8 mouse cellular contexts compared by ENCODE assay signal in the genomic region with DNA sequence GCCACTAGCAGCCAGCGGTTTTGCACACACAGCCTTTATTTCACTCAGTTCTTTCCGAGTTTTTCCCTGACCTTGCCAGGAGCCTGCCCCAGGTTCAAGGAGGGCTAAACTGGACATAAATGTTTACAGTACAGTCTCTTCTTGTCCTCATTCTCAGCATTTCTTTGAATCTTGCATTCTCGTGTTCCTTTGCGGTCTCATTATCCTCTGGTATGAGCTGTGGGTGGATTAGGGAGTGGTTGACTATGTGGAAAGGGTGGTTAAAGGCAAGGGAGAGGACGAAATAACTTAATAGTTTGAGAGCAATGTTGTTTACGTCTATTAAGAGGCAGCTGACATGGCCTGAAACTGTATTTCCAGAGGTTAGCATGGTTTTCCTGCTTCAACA. TPM values are rescaled to one million over a fixed set of nuclear protein-coding genes. Genes with fewer than 3 reads are reported as not detected.
DNase-seq lines count a peak whose midpoint lies in the region; ATAC-seq and TF ChIP-seq lines count a peak whose summit lies in the region.

No protein-coding gene starts in this region.

- H3K9ac ChIP-seq in kidney, embryonic 15.5 days = peak overlapping the region; percentile 71
- peak overlapping the region; percentile 69 for H3K9ac ChIP-seq in intestine, embryonic 14.5 days (ENCODE audit: low read length)
- H3K9ac ChIP-seq in midbrain, postnatal 0 days (replicated peaks; ENCODE audit: low read length, poor library complexity, severe bottlenecking) = peak overlapping the region; percentile 65

- no peaks in the 10 kb centered on the region for H3K27me3 ChIP-seq in kidney, embryonic 15.5 days
- no peaks in the 10 kb centered on the region for H3K27me3 ChIP-seq in intestine, embryonic 14.5 days (replicated peaks; ENCODE audit: control insufficient read depth, insufficient read depth, low read length)
- no peaks in the 10 kb centered on the region for H3K27me3 ChIP-seq in midbrain, postnatal 0 days (ENCODE audit: insufficient read depth, low read length)

- under 1% methylated on average over 6 of the region's 6 CpGs for WGBS in kidney, embryonic 15.5 days
- WGBS in intestine, embryonic 14.5 days = under 1% methylated on average over 6 of the region's 6 CpGs
- WGBS in midbrain, postnatal 0 days = under 1% methylated on average over 6 of the region's 6 CpGs

- DNase-seq in kidney, adult 8-10 months = no peak
- no peak for DNase-seq in intestine, embryonic 14.5 days (ENCODE audit: low spot score)
- no peak for DNase-seq in midbrain, postnatal 0 days (ENCODE audit: low spot score)
- no peak for DNase-seq in cerebellum, adult 11 months
- DNase-seq in cerebellum, postnatal 4 days (ENCODE audit: low spot score in 2 of 2) = no peak

- H3K4me2 ChIP-seq in kidney, embryonic 15.5 days = peak overlapping the region; percentile 85
- peak overlapping the region; percentile 72 for H3K4me2 ChIP-seq in intestine, embryonic 14.5 days (ENCODE audit: low read length)
- H3K4me2 ChIP-seq in midbrain, postnatal 0 days (ENCODE audit: low read depth, low read length, poor library complexity, severe bottlenecking) = peak overlapping the region; percentile 65

- H3K27ac ChIP-seq in kidney, embryonic 15.5 days = peak overlapping the region; percentile 96
- H3K27ac ChIP-seq in cortical plate, adult 2 months (ENCODE audit: insufficient read depth, low read length) = peak overlapping the region; percentile 17; the same call in 1 of the 2 replicates
- H3K27ac ChIP-seq in intestine, embryonic 14.5 days (ENCODE audit: low read depth) = peak overlapping the region; percentile 88
- peak overlapping the region; percentile 80 for H3K27ac ChIP-seq in midbrain, postnatal 0 days (ENCODE audit: low read depth, low read length)

- H3K9me3 ChIP-seq in kidney, embryonic 15.5 days (replicated peaks) = no peaks in the 10 kb centered on the region
- H3K9me3 ChIP-seq in intestine, embryonic 14.5 days (ENCODE audit: control insufficient read depth, low read length) = no peaks in the 10 kb centered on the region
- H3K9me3 ChIP-seq in midbrain, postnatal 0 days (ENCODE audit: low read length) = no peaks in the 10 kb centered on the region

- no peak for TF ChIP-seq POLR2A in cortical plate, adult 2 months (IDR thresholded peaks at IDR 0.05; ENCODE audit: extremely low read depth, insufficient read depth, low read length)

- H3K36me3 ChIP-seq in kidney, embryonic 15.5 days = no peaks in the 10 kb centered on the region
- H3K36me3 ChIP-seq in intestine, embryonic 14.5 days (ENCODE audit: control insufficient read depth, insufficient read depth, low read length) = 0 out of 2 replicates have a peak, but pooled peaks cover 6% of the 10 kb centered on the region
- no peaks in the 10 kb centered on the region for H3K36me3 ChIP-seq in midbrain, postnatal 0 days (ENCODE audit: insufficient read depth, low read length)

- ATAC-seq in kidney, embryonic 15.5 days (replicated peaks; ENCODE audit: low FRiP score) = no peak
- ATAC-seq in intestine, embryonic 14.5 days (replicated peaks; ENCODE audit: low FRiP score, low TSS enrichment, low read depth) = no peak
- no peak for ATAC-seq in midbrain, postnatal 0 days (ENCODE audit: low FRiP score)
- no peak for ATAC-seq in erythroid progenitor cell, adult 5-6 weeks (replicated peaks; ENCODE audit: low FRiP score, poor library complexity, severe bottlenecking)

- H3K4me1 ChIP-seq in kidney, embryonic 15.5 days = peaks cover 18% of the 10 kb centered on the region
- peaks cover 4% of the 10 kb centered on the region for H3K4me1 ChIP-seq in cortical plate, adult 2 months (ENCODE audit: control insufficient read depth, insufficient read depth, low read length)
- H3K4me1 ChIP-seq in intestine, embryonic 14.5 days (replicated peaks; ENCODE audit: control insufficient read depth, insufficient read depth, low read length) = peaks cover 13% of the 10 kb centered on the region
- peaks cover 14% of the 10 kb centered on the region for H3K4me1 ChIP-seq in midbrain, postnatal 0 days (ENCODE audit: insufficient read depth, low read length)

- TF ChIP-seq CTCF in cortical plate, adult 2 months (IDR thresholded peaks at IDR 0.05; ENCODE audit: extremely low read depth, insufficient read depth, low read length) = no peak
- TF ChIP-seq CTCF in midbrain, postnatal 0 days (IDR thresholded peaks at IDR 0.05) = no peak

- H3K4me3 ChIP-seq in kidney, embryonic 15.5 days (replicated peaks) = peak overlapping the region; percentile 84
- H3K4me3 ChIP-seq in cortical plate, adult 2 months (ENCODE audit: insufficient read depth, low read length) = peak overlapping the region; percentile 36
- peak overlapping the region; percentile 70 for H3K4me3 ChIP-seq in intestine, embryonic 14.5 days (ENCODE audit: low read depth, low read length)
- H3K4me3 ChIP-seq in midbrain, postnatal 0 days (ENCODE audit: low read depth, low read length) = peak overlapping the region; percentile 77

RNA-seq across cellular contexts. Expression of gene Ehbp1, which starts 54.6 kb away (rescaled TPM):
- 8.6 and 10.6 TPM in 2 replicates for polyA plus RNA-seq in kidney, embryonic 15.5 days (2015; fragmentation: Nextera tagmentation; extraction: Ambion mirVana)
- polyA plus RNA-seq in cortical plate, adult 2 months (2012; rRNA removed) = 26.4 and 28.9 TPM in 2 replicates
- 11.1 and 12.2 TPM in 2 replicates for polyA plus RNA-seq in intestine, embryonic 14.5 days (2014; fragmentation: Nextera tagmentation; extraction: Ambion mirVana)
- total RNA-seq in midbrain, postnatal 0 days (2014; rRNA removed) = 33.4 and 48.2 TPM in 2 replicates
- 14.1 and 15.4 TPM in 2 replicates for polyA plus RNA-seq in midbrain, postnatal 0 days (2015; fragmentation: Nextera tagmentation; extraction: Ambion mirVana)
- 2.9 TPM in 1 of 2 replicates, not detected in the other for total RNA-seq in erythroid progenitor cell, adult 5-6 weeks (2015; ENCODE audit: low replicate concordance)
- 1.4 and 3.7 TPM in 2 replicates for total RNA-seq in erythroid progenitor cell, adult 5-6 weeks (2017; ENCODE audit: low replicate concordance)

Comparison
In these comparisons a context has a peak if more than half of its experiments do, and no peak if none do; other contexts are left out.
1. H3K27ac ChIP-seq: peak in every context shown above with its lines; median percentile 96 in kidney, embryonic 15.5 days; 88 in intestine, embryonic 14.5 days; 80 in midbrain, postnatal 0 days; 17 in cortical plate, adult 2 months.